Mouse (Mus musculus) stomach, postnatal 0 days (tissue): ENCODE data around the gene Magi2. TPM values are rescaled to one million over a fixed set of nuclear protein-coding genes. Genes with fewer than 3 reads are reported as not detected.

Source experiments
- ATAC-seq: fragments of 200-750 bp; cut with Nextera tagmentation; 2 replicates; pipeline ENCODE4 v1.8.0; 2017; ENCODE audit not compliant: low FRiP score, low TSS enrichment
- DNase-seq: peaks from one replicate; pipeline ENCODE4 v3.0.0-alpha.2; 2016; ENCODE audit warnings: low spot score
- H3K27ac ChIP-seq: fragments of 300-500 bp; sonication (generic); replicated peaks from 2 replicates; pipeline ENCODE4 v1.5.1; 2014; ENCODE audit warnings: mild to moderate bottlenecking, control low read depth
- H3K27me3 ChIP-seq: fragments of 300-500 bp; sonication (generic); 2 replicates; pipeline ENCODE4 v1.6.1; 2014; ENCODE audit warnings: low read length; ENCODE audit not compliant: control insufficient read depth, insufficient read depth
- H3K36me3 ChIP-seq: fragments of 300-500 bp; sonication (generic); 2 replicates; pipeline ENCODE4 v1.6.1; 2014; ENCODE audit warnings: low read length, mixed read lengths; ENCODE audit not compliant: control insufficient read depth, insufficient read depth
- H3K4me1 ChIP-seq: fragments of 300-500 bp; sonication (generic); replicated peaks from 2 replicates; pipeline ENCODE4 v1.6.1; 2014; ENCODE audit warnings: antibody characterized with exemption; ENCODE audit not compliant: control insufficient read depth, insufficient read depth
- H3K4me2 ChIP-seq: fragments of 300-500 bp; sonication (generic); replicated peaks from 2 replicates; pipeline ENCODE4 v1.6.1; 2014; ENCODE audit warnings: low read depth, mild to moderate bottlenecking, control low read depth, moderate library complexity
- H3K4me3 ChIP-seq: fragments of 300-500 bp; sonication (generic); 2 replicates; pipeline ENCODE4 v1.5.1; 2014; ENCODE audit warnings: low read depth, low read length, control low read depth
- H3K9ac ChIP-seq: fragments of 300-500 bp; sonication (generic); 2 replicates; pipeline ENCODE4 v1.6.1; 2014; ENCODE audit warnings: mild to moderate bottlenecking, low read length, control low read depth, mixed read lengths
- H3K9me3 ChIP-seq: fragments of 300-500 bp; sonication (generic); 2 replicates; pipeline ENCODE4 v1.6.1; 2016; ENCODE audit warnings: low read length; ENCODE audit not compliant: control insufficient read depth
- CTCF ChIP-seq: IDR thresholded peaks from 2 replicates; pipeline ENCODE4 v1.5.1; 2016; ENCODE audit warnings: antibody characterized with exemption, low read depth, mild to moderate bottlenecking, moderate library complexity
- EP300 ChIP-seq: optimal IDR thresholded peaks from 2 replicates; pipeline ENCODE3; 2016; ENCODE audit warnings: antibody characterized with exemption
- WGBS: fragments of 180-500 bp; shearing (Covaris S2); extraction: QIAGEN DNeasy Blood & Tissue Kit; methylation state at CpG from one replicate; pipeline ENCODE4 v1.1.7; 2014; 5-methylcytosine and 5-hydroxymethylcytosine counted together
- polyA plus RNA-seq: library from polyadenylated mRNA; unstranded; fragments of >200 nt; fragmentation: Nextera tagmentation; extraction: Ambion mirVana; gene quantifications from 2 replicates; pipeline ENCODE4 v1.2.1, GENCODE M21; 2015

Gene Magi2
- polyA plus RNA-seq = 1.8 and 1.9 TPM in 2 replicates

DNA sequence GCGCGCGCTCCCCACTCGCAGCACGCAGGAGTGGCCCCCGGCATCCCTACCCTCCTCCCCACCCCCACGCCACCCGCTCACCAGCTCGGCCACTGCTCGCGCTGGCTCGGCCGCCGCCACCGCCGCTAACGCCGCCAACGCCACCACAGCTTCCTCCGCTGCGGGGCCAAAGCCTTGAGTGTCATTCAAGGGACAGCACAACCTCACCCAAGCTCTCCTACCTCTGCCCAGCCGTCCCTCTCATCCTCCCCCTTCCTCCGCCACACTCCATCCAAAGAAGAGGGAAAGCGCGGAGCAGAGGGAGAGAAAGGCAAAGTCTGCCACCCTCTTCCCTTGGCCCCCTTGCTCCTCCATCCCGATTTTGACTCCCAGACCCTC, at the start of gene Magi2:
Gene Magi2, plus strand, starts transcription at position 171 of the 378 bp plus-strand sequence.
- no peaks in the 10 kb centered on the region for H3K36me3 ChIP-seq
- peak within 1 kb of the TSS; percentile 62 for H3K4me3 ChIP-seq
- no peak for TF ChIP-seq CTCF
- no peak for TF ChIP-seq EP300
- DNase-seq (no peak), ATAC-seq (no peak; the same call in 1 of the 2 replicates)
- peak within 1 kb of the TSS; percentile 65 for H3K9ac ChIP-seq
- 1% methylated on average over 18 of the region's 26 CpGs for WGBS
- H3K27me3 ChIP-seq = no peaks in the 10 kb centered on the region
- peak within 1 kb of the TSS; percentile 75 for H3K27ac ChIP-seq
- no peaks in the 10 kb centered on the region for H3K9me3 ChIP-seq
- peaks cover 2% of the 10 kb centered on the region; the same call in 1 of the 2 replicates for H3K4me1 ChIP-seq
- peak within 1 kb of the TSS; percentile 82 for H3K4me2 ChIP-seq

DNA sequence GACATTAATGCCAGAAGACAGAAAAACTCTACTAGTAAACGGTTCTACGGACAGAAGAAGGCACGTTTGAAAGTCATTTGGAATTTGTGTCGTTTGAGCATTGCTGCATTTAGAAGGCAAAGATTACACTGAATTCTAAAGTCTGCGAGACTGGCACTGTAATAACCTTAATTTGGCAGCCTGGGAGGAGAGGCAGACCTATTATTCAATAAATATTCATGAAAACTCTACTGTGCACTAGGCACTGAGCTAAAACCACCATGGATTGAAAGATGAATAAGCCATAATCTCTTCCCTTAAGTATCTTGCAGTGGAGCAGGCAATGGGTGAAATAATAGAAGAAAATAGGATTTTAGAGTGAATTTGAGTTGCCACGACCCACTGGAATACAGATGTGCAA, 48.2 kb upstream of the Magi2 start:
- Histone ChIP-seq H3K36me3 (no peaks in the 10 kb centered on the region), H3K4me1 (no peaks in the 10 kb centered on the region), H3K9ac (no peak overlapping the region), H3K27ac (no peak overlapping the region), H3K9me3 (no peaks in the 10 kb centered on the region), H3K4me3 (no peak overlapping the region), H3K27me3 (no peaks in the 10 kb centered on the region), H3K4me2 (no peak overlapping the region)
- no peak for DNase-seq
- no peak for ATAC-seq
- TF ChIP-seq EP300 (no peak), CTCF (no peak)
- WGBS = 66% methylated on average over 6 of the region's 6 CpGs

DNA sequence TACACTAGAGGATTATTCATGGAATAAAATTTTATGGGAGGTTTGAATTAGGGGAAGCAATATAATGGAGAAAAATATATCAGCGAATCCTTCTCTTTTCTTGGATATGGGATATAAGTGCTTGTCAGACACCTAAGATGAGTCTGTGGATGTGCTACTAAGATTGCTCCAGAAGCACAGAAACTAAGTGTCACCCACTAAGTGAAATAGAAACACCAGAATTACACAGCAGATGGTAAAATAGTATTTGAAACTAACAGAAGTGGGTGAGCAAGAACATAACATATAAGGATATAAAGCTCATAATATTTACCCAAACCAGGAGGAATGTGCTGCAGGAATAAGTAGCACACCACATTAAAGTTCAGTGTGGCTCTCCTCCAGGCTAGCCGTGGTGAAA, 40.7 kb upstream of the Magi2 start:
- Histone ChIP-seq H3K9me3 (no peaks in the 10 kb centered on the region), H3K4me1 (no peaks in the 10 kb centered on the region), H3K27me3 (no peaks in the 10 kb centered on the region), H3K4me3 (no peak overlapping the region), H3K27ac (no peak overlapping the region), H3K9ac (no peak overlapping the region), H3K36me3 (no peaks in the 10 kb centered on the region), H3K4me2 (no peak overlapping the region)
- ATAC-seq = no peak
- TF ChIP-seq EP300 (no peak), CTCF (no peak)
- no peak for DNase-seq
- WGBS = 77% methylated on average over 2 of the region's 2 CpGs

DNA sequence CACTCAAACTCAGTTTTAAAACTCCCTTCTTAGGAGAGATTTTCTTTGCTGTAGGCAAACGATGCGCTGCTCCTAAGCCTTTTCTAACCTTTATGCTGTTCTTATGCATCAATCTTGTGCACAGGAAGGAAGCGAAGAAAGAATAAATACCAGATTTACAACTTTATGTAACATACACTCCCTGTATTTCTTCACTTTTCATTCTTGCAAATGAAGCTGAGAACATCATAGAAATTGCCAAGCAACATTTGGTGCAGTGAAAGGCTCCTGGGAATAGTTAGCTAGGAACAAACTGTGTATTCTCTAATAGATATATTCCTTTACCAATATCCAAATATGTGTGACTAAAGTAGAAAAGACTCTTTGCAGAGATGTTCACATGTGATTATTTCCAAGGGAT, 15.2 kb upstream of the Magi2 start:
- no peaks in the 10 kb centered on the region for H3K36me3 ChIP-seq
- no peak overlapping the region for H3K4me2 ChIP-seq
- TF ChIP-seq EP300 (no peak), CTCF (no peak)
- 67% methylated on average over 3 of the region's 3 CpGs for WGBS
- H3K4me3 ChIP-seq = no peak overlapping the region
- no peak overlapping the region for H3K27ac ChIP-seq
- ATAC-seq (no peak), DNase-seq (no peak)
- H3K27me3 ChIP-seq = no peaks in the 10 kb centered on the region
- no peaks in the 10 kb centered on the region for H3K4me1 ChIP-seq
- no peaks in the 10 kb centered on the region for H3K9me3 ChIP-seq
- H3K9ac ChIP-seq = no peak overlapping the region

DNA sequence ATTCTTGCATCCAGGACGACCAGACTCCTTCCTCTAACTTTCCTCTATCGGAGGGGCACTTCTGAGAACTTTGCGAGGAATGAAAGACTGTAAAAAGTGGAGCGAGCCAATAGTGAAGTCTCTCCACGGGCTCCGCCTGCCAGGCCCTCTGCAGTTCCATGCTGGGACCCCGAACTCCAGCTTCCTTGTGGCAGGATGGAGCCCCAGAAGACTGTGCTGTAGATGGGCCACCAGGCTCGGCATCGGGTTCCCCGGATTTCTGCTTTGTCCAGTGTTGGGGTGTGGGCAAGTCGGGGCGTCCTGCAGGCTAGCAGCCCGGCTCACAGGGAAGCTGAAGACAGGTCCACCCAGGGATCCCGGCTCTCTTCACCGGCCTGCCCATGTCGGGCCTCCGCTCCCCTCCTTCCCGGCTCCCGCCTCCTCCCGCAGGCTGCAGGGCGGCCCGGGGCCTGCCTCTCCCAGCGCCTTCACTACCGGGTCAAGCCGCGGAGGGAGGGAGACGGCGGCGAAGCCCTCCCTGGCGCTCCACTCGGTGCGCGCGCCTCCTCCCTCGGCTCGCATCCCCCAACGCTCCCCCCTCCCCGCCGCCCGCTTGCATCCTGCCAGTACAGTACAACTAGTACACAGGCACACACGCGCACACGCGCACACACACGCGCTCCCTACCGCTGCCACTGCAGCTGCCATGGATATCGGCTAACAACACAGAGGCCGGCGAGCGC, 531 bp upstream of the Magi2 start:
- ATAC-seq (peak; percentile 96), DNase-seq (peak; percentile 80)
- WGBS = 1% methylated on average over 41 of the region's 51 CpGs
- Histone ChIP-seq H3K9ac (peak overlapping the region; percentile 65), H3K4me1 (peaks cover 2% of the 10 kb centered on the region; the same call in 1 of the 2 replicates), H3K4me2 (peak overlapping the region; percentile 82), H3K27me3 (no peaks in the 10 kb centered on the region), H3K27ac (peak overlapping the region; percentile 75), H3K4me3 (peak overlapping the region; percentile 62), H3K9me3 (no peaks in the 10 kb centered on the region), H3K36me3 (no peaks in the 10 kb centered on the region)
- TF ChIP-seq EP300 (no peak), CTCF (no peak)

DNA sequence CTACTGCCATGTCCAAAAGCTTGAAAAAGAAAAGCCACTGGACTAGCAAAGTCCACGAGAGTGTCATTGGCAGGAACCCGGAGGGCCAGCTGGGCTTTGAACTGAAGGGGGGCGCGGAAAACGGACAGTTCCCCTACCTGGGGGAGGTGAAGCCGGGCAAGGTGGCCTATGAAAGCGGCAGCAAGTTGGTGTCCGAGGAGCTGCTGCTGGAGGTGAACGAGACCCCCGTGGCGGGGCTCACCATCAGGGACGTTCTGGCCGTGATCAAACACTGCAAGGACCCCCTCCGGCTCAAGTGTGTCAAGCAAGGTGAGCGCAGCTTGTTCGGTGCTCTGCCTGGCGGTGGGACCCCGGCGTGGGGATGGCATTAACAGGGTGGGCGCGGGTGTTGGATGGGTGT, 445 bp downstream of the Magi2 start:
- H3K4me1 ChIP-seq = peaks cover 2% of the 10 kb centered on the region; the same call in 1 of the 2 replicates
- ATAC-seq = no peak; the same call in 1 of the 2 replicates
- no peaks in the 10 kb centered on the region for H3K9me3 ChIP-seq
- H3K27me3 ChIP-seq = no peaks in the 10 kb centered on the region
- H3K36me3 ChIP-seq = no peaks in the 10 kb centered on the region
- H3K4me2 ChIP-seq = peak overlapping the region; percentile 82
- under 1% methylated on average over 21 of the region's 21 CpGs for WGBS
- no peak for TF ChIP-seq EP300
- TF ChIP-seq CTCF = no peak
- peak; percentile 19 for DNase-seq
- peak overlapping the region; percentile 65 for H3K9ac ChIP-seq
- H3K27ac ChIP-seq = peak overlapping the region; percentile 75
- peak overlapping the region; percentile 62 for H3K4me3 ChIP-seq
